Mouse (Mus musculus): ENCODE measurements around the gene Sf3b1.

DNA sequence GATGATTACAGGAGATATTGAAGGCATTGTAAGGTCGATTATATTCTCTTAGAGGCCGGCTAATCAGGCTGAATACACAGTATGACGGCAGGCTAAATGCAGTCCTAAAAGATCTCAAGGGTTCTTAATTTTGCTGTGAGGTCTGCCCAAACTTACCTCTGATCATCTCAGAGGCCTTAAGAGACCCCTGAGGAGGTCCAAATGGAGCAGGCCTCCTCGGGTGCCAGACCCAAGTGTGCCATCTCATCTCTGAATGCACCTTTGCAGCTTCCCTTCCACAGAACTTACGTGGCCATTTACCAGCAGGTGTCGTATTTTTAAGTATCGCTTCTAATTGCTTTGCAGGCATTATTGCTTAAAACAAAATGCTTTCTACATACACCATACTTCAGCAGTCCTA, 43.1 kb downstream of the Sf3b1 start:
- TF ChIP-seq CTCF (IDR thresholded peaks at IDR 0.05; ENCODE audit: extremely low read depth, insufficient read depth, low read length) (no peak), POLR2A (IDR thresholded peaks at IDR 0.05; ENCODE audit: extremely low read depth, insufficient read depth, low read length) (no peak)
